7 mouse cellular contexts compared by ENCODE assay signal in genomic region chr12:111670371-111670971, GRCm38 (mm10). TPM values are rescaled to one million over a fixed set of nuclear protein-coding genes. Genes with fewer than 3 reads are reported as not detected.
DNase-seq lines count a peak whose midpoint lies in the region; ATAC-seq and TF ChIP-seq lines count a peak whose summit lies in the region.

No protein-coding gene starts in this region.

- no peak for TF ChIP-seq CTCF in ES-Bruce4 (IDR thresholded peaks at IDR 0.05; ENCODE audit: low read depth, low read length)
- TF ChIP-seq CTCF in liver, embryonic 14.5 days (IDR thresholded peaks at IDR 0.05; ENCODE audit: low read depth): no peak
- no peak for TF ChIP-seq CTCF in olfactory bulb, adult 2 months (IDR thresholded peaks at IDR 0.05; ENCODE audit: insufficient read depth, low read depth, low read length)

- peak overlapping the region; percentile 68 for H3K4me3 ChIP-seq in ES-Bruce4 (ENCODE audit: low read depth, low read length)
- H3K4me3 ChIP-seq in embryonic facial prominence, embryonic 15.5 days (replicated peaks): peak overlapping the region; percentile 61
- H3K4me3 ChIP-seq in hindbrain, embryonic 16.5 days (ENCODE audit: low read length): peak overlapping the region; percentile 91
- peak overlapping the region in 1 of 2 experiments; percentile 48; a peak in 2 of 4 replicates for H3K4me3 ChIP-seq in liver, embryonic 14.5 days (ENCODE audit: insufficient read depth in 1 of 2, low read depth in 2 of 2, low read length in 2 of 2)
- peak overlapping the region; percentile 80 for H3K4me3 ChIP-seq in olfactory bulb, adult 2 months (ENCODE audit: insufficient read depth, low read depth, low read length)

- DNase-seq in Muller cell, postnatal 12 days (ENCODE audit: inconsistent ontology term): peak; percentile 75
- DNase-seq in liver, embryonic 14.5 days (ENCODE audit: low read depth in 3 of 3, low spot score in 3 of 3): no peak
- DNase-seq in adipocyte (ENCODE audit: low spot score): no peak

- H3K27ac ChIP-seq in ES-Bruce4 (ENCODE audit: insufficient read depth, low read length): no peak overlapping the region
- no peak overlapping the region for H3K27ac ChIP-seq in embryonic facial prominence, embryonic 15.5 days (replicated peaks)
- peak overlapping the region; percentile 95 for H3K27ac ChIP-seq in hindbrain, embryonic 16.5 days (ENCODE audit: low read depth, low read length)
- no peak overlapping the region for H3K27ac ChIP-seq in liver, embryonic 14.5 days
- peak overlapping the region; percentile 97 for H3K27ac ChIP-seq in olfactory bulb, adult 2 months (ENCODE audit: insufficient read depth, low read depth, low read length)

- peak overlapping the region; percentile 100 for H3K4me2 ChIP-seq in embryonic facial prominence, embryonic 15.5 days (replicated peaks)
- H3K4me2 ChIP-seq in hindbrain, embryonic 16.5 days (ENCODE audit: low read length): peak overlapping the region; percentile 92
- peak overlapping the region; percentile 56 for H3K4me2 ChIP-seq in liver, embryonic 14.5 days (ENCODE audit: low read depth)

- 14% methylated on average over 28 of the region's 29 CpGs for WGBS in embryonic facial prominence, embryonic 15.5 days
- 3% methylated on average over 23 of the region's 29 CpGs for WGBS in hindbrain, embryonic 16.5 days
- WGBS in liver, embryonic 14.5 days (ENCODE audit: insufficient replicate concordance): 17% methylated on average over 25 of the region's 29 CpGs
- 4% methylated on average over 29 of the region's 29 CpGs for WGBS in olfactory bulb, adult 2 months

- no peak for TF ChIP-seq POLR2A in ES-Bruce4 (IDR thresholded peaks at IDR 0.05; ENCODE audit: insufficient read depth, low read length)
- TF ChIP-seq POLR2A in olfactory bulb, adult 2 months (IDR thresholded peaks at IDR 0.05; ENCODE audit: insufficient read depth, low read depth, low read length): no peak

- no peaks in the 10 kb centered on the region for H3K9me3 ChIP-seq in ES-Bruce4 (replicated peaks; ENCODE audit: control insufficient read depth, insufficient read depth, low read length, poor library complexity, severe bottlenecking)
- no peaks in the 10 kb centered on the region for H3K9me3 ChIP-seq in embryonic facial prominence, embryonic 15.5 days (replicated peaks)
- no peaks in the 10 kb centered on the region for H3K9me3 ChIP-seq in hindbrain, embryonic 16.5 days (ENCODE audit: control insufficient read depth, low read length)
- H3K9me3 ChIP-seq in liver, embryonic 14.5 days (ENCODE audit: control insufficient read depth, low read length): no peaks in the 10 kb centered on the region

- peaks cover 2% of the 10 kb centered on the region for H3K4me1 ChIP-seq in ES-Bruce4 (ENCODE audit: control insufficient read depth, insufficient read depth, low read length)
- H3K4me1 ChIP-seq in embryonic facial prominence, embryonic 15.5 days: peaks cover 59% of the 10 kb centered on the region
- H3K4me1 ChIP-seq in hindbrain, embryonic 16.5 days (ENCODE audit: control insufficient read depth, insufficient read depth, low read depth, low read length): peaks cover 29% of the 10 kb centered on the region
- peaks cover 0 to 5% of the 10 kb centered on the region in 2 experiments; a peak in 1 of 4 replicates for H3K4me1 ChIP-seq in liver, embryonic 14.5 days (replicated peaks; ENCODE audit: control insufficient read depth in 2 of 2, insufficient read depth in 2 of 2, low read length in 1 of 2)
- H3K4me1 ChIP-seq in olfactory bulb, adult 2 months (ENCODE audit: control insufficient read depth, insufficient read depth, low read length): peaks cover 22% of the 10 kb centered on the region

- H3K27me3 ChIP-seq in ES-Bruce4 (ENCODE audit: control insufficient read depth, insufficient read depth, low read length, poor library complexity, severe bottlenecking): no peaks in the 10 kb centered on the region
- H3K27me3 ChIP-seq in embryonic facial prominence, embryonic 15.5 days: peaks cover 49% of the 10 kb centered on the region
- H3K27me3 ChIP-seq in hindbrain, embryonic 16.5 days (replicated peaks; ENCODE audit: control insufficient read depth, insufficient read depth, low read length): no peaks in the 10 kb centered on the region; the same call in 1 of the 2 replicates
- H3K27me3 ChIP-seq in liver, embryonic 14.5 days (ENCODE audit: control insufficient read depth, insufficient read depth, low read length): peaks cover 52% of the 10 kb centered on the region

- TF ChIP-seq EP300 in ES-Bruce4 (IDR thresholded peaks at IDR 0.05; ENCODE audit: insufficient read depth, low read depth, low read length): peak; percentile 54; the same call in 1 of the 2 replicates
- no peak for TF ChIP-seq EP300 in liver, embryonic 14.5 days (IDR thresholded peaks at IDR 0.05; ENCODE audit: low read depth)

- no peaks in the 10 kb centered on the region for H3K36me3 ChIP-seq in ES-Bruce4 (ENCODE audit: control insufficient read depth, insufficient read depth, low read length, poor library complexity, severe bottlenecking)
- no peaks in the 10 kb centered on the region for H3K36me3 ChIP-seq in embryonic facial prominence, embryonic 15.5 days
- no peaks in the 10 kb centered on the region for H3K36me3 ChIP-seq in hindbrain, embryonic 16.5 days (ENCODE audit: control insufficient read depth, insufficient read depth, low read length)
- H3K36me3 ChIP-seq in liver, embryonic 14.5 days (replicated peaks; ENCODE audit: control insufficient read depth, insufficient read depth, low read depth): no peaks in the 10 kb centered on the region

- no peak; the same call in 1 of the 2 replicates for ATAC-seq in embryonic facial prominence, embryonic 15.5 days (ENCODE audit: insufficient number of reproducible peaks, low FRiP score, low TSS enrichment, low read depth)
- peak; percentile 3; the same call in 1 of the 2 replicates for ATAC-seq in hindbrain, embryonic 16.5 days
- no peak for ATAC-seq in liver, embryonic 14.5 days (ENCODE audit: insufficient read depth)

- peak overlapping the region; percentile 64 for H3K9ac ChIP-seq in ES-Bruce4 (ENCODE audit: low read depth, poor library complexity, severe bottlenecking)
- H3K9ac ChIP-seq in embryonic facial prominence, embryonic 15.5 days: no peak overlapping the region
- H3K9ac ChIP-seq in hindbrain, embryonic 16.5 days (ENCODE audit: low read depth, low read length): peak overlapping the region; percentile 98
- no peak overlapping the region for H3K9ac ChIP-seq in liver, embryonic 14.5 days (replicated peaks)

RNA-seq across cellular contexts. Expression of gene Ckb, which starts 1.7 kb away (rescaled TPM):
- 140 and 147 TPM in 2 replicates for polyA plus RNA-seq in ES-Bruce4 (2011; ENCODE audit: insufficient read depth, insufficient read length, low read depth, missing spikeins)
- 247 and 255 TPM in 2 replicates for polyA plus RNA-seq in embryonic facial prominence, embryonic 15.5 days (2015; fragmentation: Nextera tagmentation; extraction: Ambion mirVana)
- 1,949 and 2,238 TPM in 2 replicates for polyA plus RNA-seq in hindbrain, embryonic 16.5 days (2015; fragmentation: Nextera tagmentation; extraction: Ambion mirVana)
- 26.5 and 31.4 TPM in 2 replicates for polyA plus RNA-seq in liver, embryonic 14.5 days (2012; rRNA removed)
- polyA plus RNA-seq in liver, embryonic 14.5 days (2014; fragmentation: Nextera tagmentation; extraction: Ambion mirVana): 26.1 and 28.0 TPM in 2 replicates
- 210 and 316 TPM in 2 replicates for polyA plus RNA-seq in olfactory bulb, adult 2 months (2012; ENCODE audit: insufficient read depth, insufficient read length, low replicate concordance, missing spikeins)

RNA-seq across cellular contexts. Expression of gene Trmt61a, which starts 7.4 kb away (rescaled TPM):
- 13.0 and 14.8 TPM in 2 replicates for polyA plus RNA-seq in ES-Bruce4 (2011; ENCODE audit: insufficient read depth, insufficient read length, low read depth, missing spikeins)
- 13.3 and 15.4 TPM in 2 replicates for polyA plus RNA-seq in embryonic facial prominence, embryonic 15.5 days (2015; fragmentation: Nextera tagmentation; extraction: Ambion mirVana)
- polyA plus RNA-seq in hindbrain, embryonic 16.5 days (2015; fragmentation: Nextera tagmentation; extraction: Ambion mirVana): 8.8 and 11.1 TPM in 2 replicates
- polyA plus RNA-seq in liver, embryonic 14.5 days (2012; rRNA removed): 19.3 and 32.7 TPM in 2 replicates
- 3.3 and 4.4 TPM in 2 replicates for polyA plus RNA-seq in liver, embryonic 14.5 days (2014; fragmentation: Nextera tagmentation; extraction: Ambion mirVana)
- polyA plus RNA-seq in olfactory bulb, adult 2 months (2012; ENCODE audit: insufficient read depth, insufficient read length, low replicate concordance, missing spikeins): not detected in 2 replicates

RNA-seq across cellular contexts. Expression of gene Bag5, which starts 42.6 kb away (rescaled TPM):
- polyA plus RNA-seq in ES-Bruce4 (2011; ENCODE audit: insufficient read depth, insufficient read length, low read depth, missing spikeins): 13.4 and 14.6 TPM in 2 replicates
- 65.5 and 66.6 TPM in 2 replicates for polyA plus RNA-seq in embryonic facial prominence, embryonic 15.5 days (2015; fragmentation: Nextera tagmentation; extraction: Ambion mirVana)
- 65.3 and 65.7 TPM in 2 replicates for polyA plus RNA-seq in hindbrain, embryonic 16.5 days (2015; fragmentation: Nextera tagmentation; extraction: Ambion mirVana)
- 5.5 and 9.8 TPM in 2 replicates for polyA plus RNA-seq in liver, embryonic 14.5 days (2012; rRNA removed)
- 15.2 and 15.5 TPM in 2 replicates for polyA plus RNA-seq in liver, embryonic 14.5 days (2014; fragmentation: Nextera tagmentation; extraction: Ambion mirVana)
- polyA plus RNA-seq in olfactory bulb, adult 2 months (2012; ENCODE audit: insufficient read depth, insufficient read length, low replicate concordance, missing spikeins): not detected in 2 replicates

RNA-seq across cellular contexts. Expression of gene Apopt1, which starts 42.6 kb away (rescaled TPM):
- polyA plus RNA-seq in ES-Bruce4 (2011; ENCODE audit: insufficient read depth, insufficient read length, low read depth, missing spikeins): 49.1 and 49.4 TPM in 2 replicates
- 52.6 and 55.7 TPM in 2 replicates for polyA plus RNA-seq in embryonic facial prominence, embryonic 15.5 days (2015; fragmentation: Nextera tagmentation; extraction: Ambion mirVana)
- 52.9 and 54.7 TPM in 2 replicates for polyA plus RNA-seq in hindbrain, embryonic 16.5 days (2015; fragmentation: Nextera tagmentation; extraction: Ambion mirVana)
- 7.5 and 13.4 TPM in 2 replicates for polyA plus RNA-seq in liver, embryonic 14.5 days (2012; rRNA removed)
- polyA plus RNA-seq in liver, embryonic 14.5 days (2014; fragmentation: Nextera tagmentation; extraction: Ambion mirVana): 19.3 and 20.0 TPM in 2 replicates
- not detected in 2 replicates for polyA plus RNA-seq in olfactory bulb, adult 2 months (2012; ENCODE audit: insufficient read depth, insufficient read length, low replicate concordance, missing spikeins)

Comparison
In these comparisons a context has a peak if more than half of its experiments do, and no peak if none do; other contexts are left out.
1. H3K27ac ChIP-seq: peak in hindbrain, embryonic 16.5 days (single experiment) and olfactory bulb, adult 2 months (single experiment); none in ES-Bruce4 (single experiment), embryonic facial prominence, embryonic 15.5 days (single experiment) and liver, embryonic 14.5 days (single experiment).
2. H3K9ac ChIP-seq: peak in ES-Bruce4 (single experiment) and hindbrain, embryonic 16.5 days (single experiment); none in embryonic facial prominence, embryonic 15.5 days (single experiment) and liver, embryonic 14.5 days (single experiment).
3. Peak in every context shown above with its lines, with median percentiles within 50 percentile points of each other: H3K4me2 ChIP-seq.